Mouse (Mus musculus) forebrain, embryonic 11.5 days (tissue): Measurements from ENCODE around the gene Kcnk4. TPM values are rescaled to one million over a fixed set of nuclear protein-coding genes. Genes with fewer than 3 reads are reported as not detected.

ENCODE experiments used
- ATAC-seq: fragments of 200-750 bp; cut with Nextera tagmentation; replicated peaks from 2 replicates; pipeline ENCODE4 v1.8.0; 2017; ENCODE audit warnings: moderate TSS enrichment; ENCODE audit not compliant: low FRiP score
- DNase-seq: peaks from one replicate; pipeline ENCODE4 v3.0.0-alpha.2; 2017; ENCODE audit warnings: low spot score
- H3K27ac ChIP-seq: fragments of 300-500 bp; sonication (generic); 2 replicates; pipeline ENCODE4 v1.5.1; 2014; ENCODE audit warnings: low read depth, low read length
- H3K27me3 ChIP-seq: fragments of 300-500 bp; sonication (generic); 2 replicates; pipeline ENCODE4 v1.6.1; 2014; ENCODE audit warnings: mild to moderate bottlenecking, low read length, mixed read lengths; ENCODE audit not compliant: control insufficient read depth, insufficient read depth
- H3K36me3 ChIP-seq: fragments of 300-500 bp; sonication (generic); 2 replicates; pipeline ENCODE4 v1.6.1; 2014; ENCODE audit warnings: mild to moderate bottlenecking, low read length, moderate library complexity, mixed read lengths; ENCODE audit not compliant: control insufficient read depth, insufficient read depth
- H3K4me1 ChIP-seq: fragments of 300-500 bp; sonication (generic); replicated peaks from 2 replicates; pipeline ENCODE4 v1.6.1; 2014; ENCODE audit warnings: low read length, mixed read lengths; ENCODE audit not compliant: control insufficient read depth, insufficient read depth
- H3K4me2 ChIP-seq: fragments of 300-500 bp; sonication (generic); 2 replicates; pipeline ENCODE4 v1.6.1; 2014; ENCODE audit warnings: low read depth, mild to moderate bottlenecking, low read length, moderate library complexity, mixed read lengths; ENCODE audit not compliant: severe bottlenecking
- H3K4me3 ChIP-seq: fragments of 300-500 bp; sonication (generic); 2 replicates; pipeline ENCODE4 v1.5.1; 2014; ENCODE audit warnings: low read depth, low read length
- H3K9ac ChIP-seq: fragments of 300-500 bp; sonication (generic); 2 replicates; pipeline ENCODE4 v1.6.1; 2014; ENCODE audit warnings: low read length
- H3K9me3 ChIP-seq: fragments of 300-500 bp; sonication (generic); 2 replicates; pipeline ENCODE4 v1.6.1; 2016; ENCODE audit warnings: low read length, mixed read lengths; ENCODE audit not compliant: control insufficient read depth
- WGBS: fragments of 180-500 bp; shearing (Covaris S2); extraction: QIAGEN DNeasy Blood & Tissue Kit; methylation state at CpG from one replicate; pipeline ENCODE4 v1.1.7; 2014; 5-methylcytosine and 5-hydroxymethylcytosine counted together
- polyA plus RNA-seq: library from polyadenylated mRNA; unstranded; fragments of >200 nt; fragmentation: Nextera tagmentation; extraction: Ambion mirVana; gene quantifications from 2 replicates; pipeline ENCODE4 v1.2.1, GENCODE M21; 2014

The Kcnk4 gene
- polyA plus RNA-seq, 1 experiment from 2014 or later = not detected

GRCm38 (mm10) chr19:6951994-6952711 is 17.8 kb upstream of the Kcnk4 start:
- ATAC-seq = no peak; the same call in 1 of the 2 replicates
- 4% methylated on average over 31 of the region's 31 CpGs for WGBS
- peaks cover 8% of the 10 kb centered on the region; the same call in 1 of the 2 replicates for H3K4me1 ChIP-seq

GRCm38 (mm10) chr19:6951381-6951968 is 17.2 kb upstream of the Kcnk4 start:
- Histone ChIP-seq H3K4me3 (peak overlapping the region; percentile 60), H3K4me2 (peak overlapping the region; percentile 96), H3K4me1 (peaks cover 8% of the 10 kb centered on the region; the same call in 1 of the 2 replicates), H3K27me3 (no peaks in the 10 kb centered on the region), H3K9me3 (no peaks in the 10 kb centered on the region), H3K9ac (peak overlapping the region; percentile 85), H3K27ac (peak overlapping the region; percentile 97), H3K36me3 (no peaks in the 10 kb centered on the region; the same call in 1 of the 2 replicates)
- DNase-seq = peak; percentile 94
- under 1% methylated on average over 35 of the region's 35 CpGs for WGBS
- peak; percentile 90 for ATAC-seq

More at GRCm38 (mm10) chr19:6951994-6952711, 17.8 kb upstream of the Kcnk4 start:
- H3K27ac ChIP-seq = peak overlapping the region; percentile 97
- H3K36me3 ChIP-seq = no peaks in the 10 kb centered on the region; the same call in 1 of the 2 replicates
- H3K9me3 ChIP-seq = no peaks in the 10 kb centered on the region
- H3K4me3 ChIP-seq = peak overlapping the region; percentile 60
- peak; percentile 77 for DNase-seq
- H3K9ac ChIP-seq = peak overlapping the region; percentile 85
- no peaks in the 10 kb centered on the region for H3K27me3 ChIP-seq
- H3K4me2 ChIP-seq = peak overlapping the region; percentile 96

GRCm38 (mm10) chr19:6950613-6951153 is 16.4 kb upstream of the Kcnk4 start:
- no peaks in the 10 kb centered on the region for H3K27me3 ChIP-seq
- peak overlapping the region; percentile 96 for H3K4me2 ChIP-seq
- peak overlapping the region; percentile 60 for H3K4me3 ChIP-seq
- no peaks in the 10 kb centered on the region; the same call in 1 of the 2 replicates for H3K36me3 ChIP-seq
- H3K9ac ChIP-seq = peak overlapping the region; percentile 85
- H3K9me3 ChIP-seq = no peaks in the 10 kb centered on the region
- under 1% methylated on average over 28 of the region's 28 CpGs for WGBS
- DNase-seq (peak; percentile 79), ATAC-seq (peak; percentile 72)
- H3K4me1 ChIP-seq = peaks cover 8% of the 10 kb centered on the region; the same call in 1 of the 2 replicates
- H3K27ac ChIP-seq = peak overlapping the region; percentile 97

- 65% methylated on average over 5 of the region's 5 CpGs for WGBS
- peak overlapping the region; percentile 97 for H3K27ac ChIP-seq
- ATAC-seq = no peak
- H3K9ac ChIP-seq = peak overlapping the region; percentile 85
- DNase-seq = no peak
- H3K4me3 ChIP-seq = peak overlapping the region; percentile 60
- H3K9me3 ChIP-seq = no peaks in the 10 kb centered on the region
- peaks cover 8% of the 10 kb centered on the region; the same call in 1 of the 2 replicates for H3K4me1 ChIP-seq
- peak overlapping the region; percentile 96 for H3K4me2 ChIP-seq
- H3K27me3 ChIP-seq = no peaks in the 10 kb centered on the region
- H3K36me3 ChIP-seq = no peaks in the 10 kb centered on the region; the same call in 1 of the 2 replicates
These were observed 15.6 kb upstream of the Kcnk4 start for GRCm38 (mm10) chr19:6949951-6950350.

- H3K4me3 ChIP-seq = no peak overlapping the region
- DNase-seq (no peak), ATAC-seq (no peak)
- no peaks in the 10 kb centered on the region for H3K27me3 ChIP-seq
- no peak overlapping the region; the same call in 1 of the 2 replicates for H3K9ac ChIP-seq
- 87% methylated on average over 5 of the region's 5 CpGs for WGBS
- H3K4me2 ChIP-seq = no peak overlapping the region
- no peak overlapping the region for H3K27ac ChIP-seq
- H3K9me3 ChIP-seq = no peaks in the 10 kb centered on the region
- no peaks in the 10 kb centered on the region for H3K36me3 ChIP-seq
- H3K4me1 ChIP-seq = peaks cover 8% of the 10 kb centered on the region; the same call in 1 of the 2 replicates
These were observed 15.2 kb upstream of the Kcnk4 start for GRCm38 (mm10) chr19:6949532-6949931.

GRCm38 (mm10) chr19:6948186-6948585 is 13.9 kb upstream of the Kcnk4 start:
- no peak for ATAC-seq
- H3K9ac ChIP-seq = no peak overlapping the region

GRCm38 (mm10) chr19:6947742-6948141 is 13.4 kb upstream of the Kcnk4 start:
- no peak overlapping the region for H3K4me3 ChIP-seq
- ATAC-seq = no peak

More at GRCm38 (mm10) chr19:6948186-6948585, 13.9 kb upstream of the Kcnk4 start:
- 89% methylated on average over 4 of the region's 4 CpGs for WGBS
- H3K4me1 ChIP-seq = peaks cover 8% of the 10 kb centered on the region; the same call in 1 of the 2 replicates
- no peaks in the 10 kb centered on the region for H3K27me3 ChIP-seq
- no peak overlapping the region for H3K4me2 ChIP-seq
- no peak overlapping the region for H3K4me3 ChIP-seq
- H3K9me3 ChIP-seq = no peaks in the 10 kb centered on the region
- H3K27ac ChIP-seq = no peak overlapping the region
- no peaks in the 10 kb centered on the region for H3K36me3 ChIP-seq
- no peak for DNase-seq

GRCm38 (mm10) chr19:6943709-6944108 is 9.4 kb upstream of the Kcnk4 start:
- no peak for DNase-seq
- no peaks in the 10 kb centered on the region for H3K27me3 ChIP-seq
- H3K9ac ChIP-seq = no peak overlapping the region
- no peak overlapping the region for H3K4me3 ChIP-seq
- 85% methylated on average over 6 of the region's 6 CpGs for WGBS
- ATAC-seq = no peak
- peaks cover 15% of the 10 kb centered on the region for H3K4me1 ChIP-seq
- H3K9me3 ChIP-seq = no peaks in the 10 kb centered on the region
- no peak overlapping the region for H3K4me2 ChIP-seq
- no peak overlapping the region for H3K27ac ChIP-seq
- H3K36me3 ChIP-seq = no peaks in the 10 kb centered on the region

More at GRCm38 (mm10) chr19:6947742-6948141, 13.4 kb upstream of the Kcnk4 start:
- DNase-seq = no peak
- Histone ChIP-seq H3K9ac (no peak overlapping the region), H3K4me1 (peaks cover 11% of the 10 kb centered on the region), H3K27ac (no peak overlapping the region), H3K4me2 (no peak overlapping the region), H3K36me3 (no peaks in the 10 kb centered on the region), H3K9me3 (no peaks in the 10 kb centered on the region), H3K27me3 (no peaks in the 10 kb centered on the region)
- 55% methylated on average over 4 of the region's 4 CpGs for whole genome bisulfite sequencing
